11 mouse cellular contexts compared by ENCODE assay signal in the genomic region with DNA sequence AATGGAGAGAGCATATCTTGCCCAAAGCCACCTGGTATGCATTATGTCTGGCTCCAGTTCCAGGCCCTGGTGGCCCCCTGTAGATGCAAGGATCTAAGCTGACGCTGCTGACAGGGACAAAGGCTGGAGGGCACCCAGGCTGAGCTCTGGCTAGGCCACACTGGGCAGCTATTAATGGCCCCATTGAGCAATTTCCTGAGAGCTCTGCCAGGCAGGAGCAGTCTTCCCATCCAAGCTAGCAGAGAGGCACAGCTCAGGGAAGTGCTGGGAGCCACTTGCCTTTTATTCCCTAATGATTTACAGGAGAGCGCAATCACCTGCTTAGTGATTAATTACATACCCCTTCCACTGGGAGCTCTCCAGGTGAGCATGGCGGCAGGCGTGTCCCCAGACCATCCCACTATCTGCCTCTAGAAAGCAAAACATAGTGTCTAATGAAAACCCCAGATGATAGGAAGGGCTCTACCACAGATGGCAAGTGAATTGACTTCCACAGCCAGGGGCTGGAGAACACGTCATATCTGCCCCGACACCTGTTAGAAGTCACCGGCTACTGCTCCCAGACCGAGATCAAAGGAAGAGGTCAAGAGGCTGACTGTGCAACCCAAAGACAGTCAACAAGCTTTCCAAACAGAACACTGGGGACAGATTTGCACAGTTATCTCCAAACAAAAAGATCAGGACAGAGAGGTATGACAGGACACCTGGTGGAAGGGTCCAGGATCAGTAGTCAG. TPM values are rescaled to one million over a fixed set of nuclear protein-coding genes. Genes with fewer than 3 reads are reported as not detected.
A peak's percentile ranks its signal among the peaks of the same experiment; 100 is the strongest.
DNase-seq lines count a peak whose midpoint lies in the region; ATAC-seq and TF ChIP-seq lines count a peak whose summit lies in the region.
"Had no signal": no experiment of that assay in that cellular context is flagged by ENCODE, and none has a peak within 500 bp of the region (broad histone marks: within the 10 kb centered on the region; RNA-seq: fewer than 3 reads in every experiment).

No protein-coding gene starts in this region.

- ATAC-seq in megakaryocyte progenitor cell, adult 5-6 weeks (replicated peaks; ENCODE audit: poor library complexity): peak; percentile 37; the same call in 1 of the 2 replicates
- no peak for ATAC-seq in monocyte, adult 5-6 weeks (replicated peaks; ENCODE audit: insufficient number of reproducible peaks, low FRiP score, low TSS enrichment, poor library complexity, severe bottlenecking)
- ATAC-seq: forebrain, embryonic 14.5 days had no signal

- H3K27ac ChIP-seq in layer of hippocampus, adult 2 months: peak overlapping the region; percentile 40; the same call in 1 of the 2 replicates

- H3K4me3 ChIP-seq in layer of hippocampus, adult 2 months: no peak overlapping the region

- intact Hi-C loops in gastrocnemius, postnatal 36 days (cut with DNase I): no loop called here
- intact Hi-C loops in left cerebral cortex, postnatal 10 days (cut with DNase I): no loop called here

- no peak for DNase-seq in layer of hippocampus, adult 2 months (ENCODE audit: low spot score in 2 of 2)
- no peak for DNase-seq in layer of hippocampus, postnatal 10 days (ENCODE audit: low spot score in 2 of 2)
- DNase-seq in gastrocnemius, postnatal 36 days: peak; percentile 56 to 62
- peak; percentile 57 to 80 for DNase-seq in kidney, postnatal 25 days
- no peak for DNase-seq in left cerebral cortex, postnatal 10 days (ENCODE audit: extremely low spot score in 1 of 2, low spot score in 2 of 2)
- no peak for DNase-seq in left cerebral cortex, adult 11 months (ENCODE audit: low spot score)
- DNase-seq: cerebellum, adult 11 months; right cerebral cortex, postnatal 14 days had no signal

- no peak for TF ChIP-seq CTCF in layer of hippocampus, adult 2 months (conservative IDR thresholded peaks at IDR 0.05)

RNA-seq across cellular contexts. Expression of a gene that starts 12.1 kb away (rescaled TPM):
- 10 to 100 TPM in 1 of 2 experiments, 1 to 10 TPM in 1; 9.4 to 10.0 TPM for total RNA-seq in layer of hippocampus, adult 2 months (2021)
- 10 to 100 TPM; 13.3 to 14.3 TPM for total RNA-seq in layer of hippocampus, postnatal 10 days (2021)
- 10 to 100 TPM; 21.9 to 22.9 TPM for total RNA-seq in gastrocnemius, postnatal 36 days (2021)
- total RNA-seq in megakaryocyte progenitor cell, adult 5-6 weeks (2015): 20.3 and 22.4 TPM in 2 replicates
- 17.3 and 20.4 TPM in 2 replicates for total RNA-seq in megakaryocyte progenitor cell, adult 5-6 weeks (2017)
- 10.1 to 17.6 TPM (median 14.0 TPM) in 3 replicates for total RNA-seq in monocyte, adult 5-6 weeks (2017)
- 10 to 100 TPM; 10.1 TPM for total RNA-seq in left cerebral cortex, postnatal 10 days (2021)

RNA-seq across cellular contexts. Expression of a gene that starts 33.8 kb away (rescaled TPM):
- total RNA-seq in layer of hippocampus, adult 2 months (2021): 10 to 100 TPM; 23.3 to 27.2 TPM
- total RNA-seq in layer of hippocampus, postnatal 10 days (2021): 10 to 100 TPM; 25.4 to 39.3 TPM
- total RNA-seq in gastrocnemius, postnatal 36 days (2021): 10 to 100 TPM; 10.6 to 11.1 TPM
- total RNA-seq in megakaryocyte progenitor cell, adult 5-6 weeks (2015): 12.5 and 12.8 TPM in 2 replicates
- total RNA-seq in megakaryocyte progenitor cell, adult 5-6 weeks (2017): 6.0 and 7.1 TPM in 2 replicates
- 3.8 to 9.4 TPM (median 9.1 TPM) in 3 replicates for total RNA-seq in monocyte, adult 5-6 weeks (2017)
- 10 to 100 TPM; 47.5 TPM for total RNA-seq in left cerebral cortex, postnatal 10 days (2021)

Comparison
In these comparisons a context has a peak if more than half of its experiments do, and no peak if none do; other contexts are left out.
1. DNase-seq: peak in gastrocnemius, postnatal 36 days (2 of 2) and kidney, postnatal 25 days (2 of 2); none in layer of hippocampus, adult 2 months (0 of 2), layer of hippocampus, postnatal 10 days (0 of 2), left cerebral cortex, postnatal 10 days (0 of 2) and left cerebral cortex, adult 11 months (single experiment).